Mouse (Mus musculus) lung, embryonic 14.5 days (tissue): ENCODE measurements around the gene Gm20458. TPM values are rescaled to one million over a fixed set of nuclear protein-coding genes. Genes with fewer than 3 reads are reported as not detected.

Experiments
- ATAC-seq: fragments of 200-750 bp; cut with Nextera tagmentation; 2 replicates; pipeline ENCODE4 v1.8.0; 2017; ENCODE audit warnings: mild to moderate bottlenecking, moderate TSS enrichment, moderate library complexity; ENCODE audit not compliant: insufficient read depth
- DNase-seq: peaks from one replicate; pipeline ENCODE4 v3.0.0-alpha.2; 2015
- H3K27ac ChIP-seq: fragments of 300-500 bp; sonication (generic); 2 replicates; pipeline ENCODE4 v1.5.1; 2014; ENCODE audit warnings: low read depth, mild to moderate bottlenecking, moderate library complexity
- H3K27me3 ChIP-seq: fragments of 300-500 bp; sonication (generic); 2 replicates; pipeline ENCODE4 v1.6.1; 2014; ENCODE audit warnings: low read length, control low read depth; ENCODE audit not compliant: insufficient read depth
- H3K36me3 ChIP-seq: fragments of 300-500 bp; sonication (generic); 2 replicates; pipeline ENCODE4 v1.6.1; 2014; ENCODE audit warnings: control low read depth; ENCODE audit not compliant: insufficient read depth
- H3K4me1 ChIP-seq: fragments of 300-500 bp; sonication (generic); 2 replicates; pipeline ENCODE4 v1.6.1; 2014; ENCODE audit warnings: antibody characterized with exemption, control low read depth; ENCODE audit not compliant: insufficient read depth
- H3K4me2 ChIP-seq: fragments of 300-500 bp; sonication (generic); 2 replicates; pipeline ENCODE4 v1.6.1; 2014; ENCODE audit warnings: mild to moderate bottlenecking
- H3K4me3 ChIP-seq: fragments of 300-500 bp; sonication (generic); 2 replicates; pipeline ENCODE4 v1.5.1; 2014; ENCODE audit warnings: low read depth, low read length
- H3K9ac ChIP-seq: fragments of 300-500 bp; sonication (generic); 2 replicates; pipeline ENCODE4 v1.6.1; 2014
- H3K9me3 ChIP-seq: fragments of 300-500 bp; sonication (generic); 2 replicates; pipeline ENCODE4 v1.6.1; 2016; ENCODE audit warnings: low read depth, low read length, control low read depth
- CTCF ChIP-seq: IDR thresholded peaks from 2 replicates; pipeline ENCODE4 v1.5.1; 2016; ENCODE audit warnings: antibody characterized with exemption, low read depth
- WGBS: fragments of 180-500 bp; shearing (Covaris S2); extraction: QIAGEN DNeasy Blood & Tissue Kit; methylation state at CpG from one replicate; pipeline ENCODE4 v1.1.7; 2014; 5-methylcytosine and 5-hydroxymethylcytosine counted together
- polyA plus RNA-seq: library from polyadenylated mRNA; unstranded; fragments of >200 nt; fragmentation: Nextera tagmentation; extraction: Ambion mirVana; gene quantifications from 2 replicates; pipeline ENCODE4 v1.2.1, GENCODE M21; 2014

Gm20458 gene
- polyA plus RNA-seq, 1 experiment from 2014 or later = 14.4 TPM

GRCm38 (mm10) chr2:164497691-164498268 is 37.0 kb downstream of the Gm20458 start:
- no peak overlapping the region for H3K27ac ChIP-seq
- no peaks in the 10 kb centered on the region for H3K27me3 ChIP-seq
- TF ChIP-seq CTCF = no peak; the same call in 1 of the 2 replicates
- DNase-seq (no peak), ATAC-seq (peak; percentile 52)
- peak overlapping the region; percentile 98 for H3K4me2 ChIP-seq
- peak overlapping the region; percentile 90 for H3K4me3 ChIP-seq
- 7% methylated on average over 21 of the region's 21 CpGs for WGBS
- peak overlapping the region; percentile 64 for H3K9ac ChIP-seq
- H3K9me3 ChIP-seq = no peaks in the 10 kb centered on the region
- peaks cover 9% of the 10 kb centered on the region for H3K4me1 ChIP-seq
- peaks cover 27% of the 10 kb centered on the region for H3K36me3 ChIP-seq

DNA sequence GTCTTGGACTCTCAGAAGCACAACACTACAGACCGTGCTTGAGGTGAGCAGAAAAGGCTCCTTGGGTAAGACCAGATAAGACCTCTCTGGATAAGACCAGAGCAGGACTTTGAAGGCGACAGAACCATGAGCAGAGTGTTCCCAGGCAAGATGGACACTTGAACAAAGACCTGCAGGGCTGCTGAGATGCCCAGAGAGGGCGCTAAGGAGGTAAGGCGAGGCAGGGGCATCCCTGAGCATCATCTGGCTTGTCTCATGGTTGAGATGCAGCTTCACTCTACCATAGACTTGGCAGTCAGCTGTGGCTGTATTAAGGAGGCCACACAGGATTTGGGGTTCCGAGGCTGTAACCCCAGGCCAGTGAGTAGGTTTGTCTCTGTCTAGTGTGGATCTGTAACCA is 38.5 kb downstream of the Gm20458 start:
- H3K27me3 ChIP-seq = no peaks in the 10 kb centered on the region
- no peak for ATAC-seq
- DNase-seq = no peak
- no peak overlapping the region for H3K27ac ChIP-seq
- H3K4me1 ChIP-seq = peaks cover 9% of the 10 kb centered on the region
- H3K9me3 ChIP-seq = peaks cover 4% of the 10 kb centered on the region; the same call in 1 of the 2 replicates
- H3K36me3 ChIP-seq = peaks cover 43% of the 10 kb centered on the region
- H3K4me2 ChIP-seq = no peak overlapping the region
- H3K9ac ChIP-seq = no peak overlapping the region
- WGBS = 71% methylated on average over 5 of the region's 5 CpGs
- H3K4me3 ChIP-seq = no peak overlapping the region
- no peak for TF ChIP-seq CTCF

DNA sequence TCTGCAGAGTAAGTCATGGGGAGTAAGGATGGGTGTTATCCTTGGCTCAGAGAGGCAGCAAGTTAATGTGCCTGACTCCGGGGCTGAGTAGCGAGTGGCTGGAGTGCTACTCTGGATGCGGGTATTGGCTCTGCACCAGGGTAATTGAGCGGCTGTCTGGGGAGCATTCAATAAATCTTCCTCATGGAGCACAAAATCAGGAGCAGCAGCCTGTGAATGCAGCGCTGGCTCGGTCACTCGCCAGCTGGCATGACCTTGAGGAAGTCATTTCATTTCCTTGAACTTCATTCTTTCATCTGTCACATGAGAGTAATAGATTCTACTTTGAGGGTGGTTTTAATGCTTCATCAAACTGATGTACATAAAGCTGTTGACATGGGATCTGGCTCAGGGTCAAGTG is 39.7 kb downstream of the Gm20458 start:
- Histone ChIP-seq H3K4me2 (no peak overlapping the region), H3K9me3 (peaks cover 5% of the 10 kb centered on the region; the same call in 1 of the 2 replicates), H3K9ac (no peak overlapping the region), H3K27me3 (no peaks in the 10 kb centered on the region), H3K36me3 (peaks cover 51% of the 10 kb centered on the region), H3K27ac (no peak overlapping the region), H3K4me3 (no peak overlapping the region), H3K4me1 (peaks cover 9% of the 10 kb centered on the region)
- ATAC-seq (no peak), DNase-seq (no peak)
- WGBS = 82% methylated on average over 7 of the region's 7 CpGs
- TF ChIP-seq CTCF = no peak

- 0 out of 2 replicates have a peak, but pooled peaks have one; percentile 26 for TF ChIP-seq CTCF
- ATAC-seq = no peak
- Histone ChIP-seq H3K27me3 (no peaks in the 10 kb centered on the region), H3K27ac (no peak overlapping the region), H3K4me1 (no peaks in the 10 kb centered on the region), H3K9ac (no peak overlapping the region), H3K4me2 (no peak overlapping the region), H3K36me3 (peaks cover 73% of the 10 kb centered on the region), H3K9me3 (peaks cover 5% of the 10 kb centered on the region; the same call in 1 of the 2 replicates), H3K4me3 (no peak overlapping the region)
- no peak for DNase-seq
- WGBS = 93% methylated on average over 3 of the region's 3 CpGs
Observed at GRCm38 (mm10) chr2:164504919-164505318, 44.2 kb downstream of the Gm20458 start.

DNA sequence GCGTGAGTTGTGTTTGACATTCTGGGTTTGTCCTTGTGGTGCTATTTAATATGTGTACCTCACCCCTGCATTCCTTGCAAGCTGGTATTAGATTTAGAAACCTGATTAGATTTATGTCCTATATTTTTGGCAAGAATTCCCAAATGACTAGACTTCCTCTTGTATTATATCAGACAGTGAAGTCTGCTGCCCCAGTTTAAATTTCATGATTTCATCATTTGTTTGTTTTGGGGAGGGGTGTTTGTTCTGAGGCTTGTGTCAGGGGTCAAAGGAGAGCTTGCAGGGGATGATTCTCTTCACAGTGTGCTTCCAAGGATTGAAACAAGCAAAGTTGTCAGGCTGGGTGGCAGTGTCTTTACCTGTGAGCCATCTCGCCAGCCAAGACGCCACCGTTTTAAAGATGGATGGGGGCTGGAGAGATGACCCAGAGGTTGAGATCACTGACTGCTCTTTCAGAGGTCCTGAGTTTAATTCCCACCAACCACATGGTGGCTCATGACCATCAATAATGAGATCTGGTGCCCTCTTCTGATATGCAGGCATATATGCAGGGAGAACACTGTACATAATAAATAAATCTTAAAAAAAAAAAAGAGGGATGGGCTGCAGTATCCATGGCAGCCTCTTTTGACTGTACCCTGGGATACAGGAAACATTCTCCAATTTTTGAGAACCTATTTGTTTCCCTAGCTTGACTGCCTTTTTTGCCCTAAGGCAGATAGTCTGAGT is 45.0 kb downstream of the Gm20458 start:
- no peak overlapping the region for H3K27ac ChIP-seq
- DNase-seq (no peak), ATAC-seq (no peak)
- no peak overlapping the region for H3K9ac ChIP-seq
- no peak overlapping the region for H3K4me2 ChIP-seq
- H3K4me3 ChIP-seq = no peak overlapping the region
- no peaks in the 10 kb centered on the region for H3K4me1 ChIP-seq
- peaks cover 5% of the 10 kb centered on the region; the same call in 1 of the 2 replicates for H3K9me3 ChIP-seq
- peaks cover 65% of the 10 kb centered on the region for H3K36me3 ChIP-seq
- no peaks in the 10 kb centered on the region for H3K27me3 ChIP-seq
- 74% methylated on average over 4 of the region's 4 CpGs for WGBS
- 0 out of 2 replicates have a peak, but pooled peaks have one; percentile 3 for TF ChIP-seq CTCF

DNA sequence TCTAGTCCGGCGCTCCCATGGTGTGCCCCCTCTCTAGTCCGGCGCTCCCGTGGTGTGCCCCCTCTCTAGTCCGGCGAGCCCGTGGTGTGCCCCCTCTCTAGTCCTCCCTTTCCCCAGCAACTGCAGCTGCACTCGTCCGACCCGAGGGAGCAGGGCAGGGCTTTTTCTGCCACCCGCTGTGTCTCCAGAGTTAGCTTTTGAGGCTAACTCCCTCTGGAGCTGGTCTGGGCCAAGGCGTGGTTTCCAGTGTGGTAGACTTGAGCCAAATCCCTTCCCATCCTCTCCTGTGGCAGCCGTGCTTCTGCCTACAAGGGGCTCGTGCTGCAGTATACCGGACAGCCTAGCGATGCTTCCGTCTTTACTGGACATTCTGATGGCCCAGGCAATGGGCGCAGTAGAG is 47.0 kb downstream of the Gm20458 start:
- H3K36me3 ChIP-seq = peaks cover 46% of the 10 kb centered on the region
- H3K27ac ChIP-seq = no peak overlapping the region
- H3K4me1 ChIP-seq = no peaks in the 10 kb centered on the region
- H3K4me2 ChIP-seq = no peak overlapping the region
- H3K9me3 ChIP-seq = peaks cover 5% of the 10 kb centered on the region; the same call in 1 of the 2 replicates
- ATAC-seq (no peak), DNase-seq (no peak)
- H3K4me3 ChIP-seq = no peak overlapping the region
- no peak overlapping the region for H3K9ac ChIP-seq
- TF ChIP-seq CTCF = no peak
- 82% methylated on average over 19 of the region's 19 CpGs for WGBS
- no peaks in the 10 kb centered on the region for H3K27me3 ChIP-seq

- Histone ChIP-seq H3K27me3 (no peaks in the 10 kb centered on the region), H3K27ac (peak overlapping the region; percentile 65; the same call in 1 of the 2 replicates), H3K9ac (no peak overlapping the region), H3K36me3 (peaks cover 21% of the 10 kb centered on the region; the same call in 1 of the 2 replicates), H3K4me3 (no peak overlapping the region), H3K9me3 (no peaks in the 10 kb centered on the region), H3K4me1 (no peaks in the 10 kb centered on the region), H3K4me2 (no peak overlapping the region)
- DNase-seq = no peak
- peak; percentile 42; the same call in 1 of the 2 replicates for ATAC-seq
- no peak for TF ChIP-seq CTCF
- WGBS = 32% methylated on average over 5 of the region's 5 CpGs
Observed at GRCm38 (mm10) chr2:164510621-164511190, 49.9 kb downstream of the Gm20458 start.
